Mouse (Mus musculus): Measurements from ENCODE around the gene Sgo1.

GRCm38 (mm10) chr17:53694039-53694438 lies 4.9 kb upstream of the Sgo1 start:
- TF ChIP-seq BHLHE40 (IDR thresholded peaks at IDR 0.05; ENCODE audit: borderline replicate concordance, low read depth, low read length) (no peak), RAD21 (IDR thresholded peaks at IDR 0.05; ENCODE audit: low read depth, low read length) (peak; percentile 73), EP300 (IDR thresholded peaks at IDR 0.05; ENCODE audit: low read depth in 1 of 2, low read length in 2 of 2) (no peak), USF1 (IDR thresholded peaks at IDR 0.05; ENCODE audit: low read depth, low read length) (no peak), CTCF (IDR thresholded peaks at IDR 0.05 in 2 of 3, conservative IDR thresholded peaks at IDR 0.05 in 1 of 3; ENCODE audit: control insufficient read depth in 1 of 3, insufficient read depth in 1 of 3, low read depth in 2 of 3, low read length in 3 of 3, poor library complexity in 1 of 3, severe bottlenecking in 1 of 3) (peak; percentile 29 to 80 (median 36); a peak in 5 of 6 replicates), ELF1 (IDR thresholded peaks at IDR 0.05; ENCODE audit: low read depth, low read length) (no peak), NELFE (IDR thresholded peaks at IDR 0.05; ENCODE audit: low read depth, low read length) (no peak), TAL1 (IDR thresholded peaks at IDR 0.05; ENCODE audit: low read length) (no peak)
